Mouse (Mus musculus) forebrain, embryonic 11.5 days (tissue): ENCODE results near the gene Pkp4. TPM values are rescaled to one million over a fixed set of nuclear protein-coding genes. Genes with fewer than 3 reads are reported as not detected.

ENCODE experiments used
- polyA plus RNA-seq: library from polyadenylated mRNA; unstranded; fragments of >200 nt; fragmentation: Nextera tagmentation; extraction: Ambion mirVana; gene quantifications from 2 replicates; pipeline ENCODE4 v1.2.1, GENCODE M21; 2014

Pkp4 gene
- polyA plus RNA-seq, 1 experiment from 2014 or later: 24.5 TPM

Other genes starting within 250 kb of the Pkp4 start
- gene Ccdc148, start 167 bp upstream of the Pkp4 start, polyA plus RNA-seq: 0.64 and 0.68 TPM in 2 replicates